Mouse (Mus musculus): ENCODE results near the gene Hrh1.
A peak's percentile ranks its signal among the peaks of the same experiment; 100 is the strongest.

The Hrh1 gene

DNA sequence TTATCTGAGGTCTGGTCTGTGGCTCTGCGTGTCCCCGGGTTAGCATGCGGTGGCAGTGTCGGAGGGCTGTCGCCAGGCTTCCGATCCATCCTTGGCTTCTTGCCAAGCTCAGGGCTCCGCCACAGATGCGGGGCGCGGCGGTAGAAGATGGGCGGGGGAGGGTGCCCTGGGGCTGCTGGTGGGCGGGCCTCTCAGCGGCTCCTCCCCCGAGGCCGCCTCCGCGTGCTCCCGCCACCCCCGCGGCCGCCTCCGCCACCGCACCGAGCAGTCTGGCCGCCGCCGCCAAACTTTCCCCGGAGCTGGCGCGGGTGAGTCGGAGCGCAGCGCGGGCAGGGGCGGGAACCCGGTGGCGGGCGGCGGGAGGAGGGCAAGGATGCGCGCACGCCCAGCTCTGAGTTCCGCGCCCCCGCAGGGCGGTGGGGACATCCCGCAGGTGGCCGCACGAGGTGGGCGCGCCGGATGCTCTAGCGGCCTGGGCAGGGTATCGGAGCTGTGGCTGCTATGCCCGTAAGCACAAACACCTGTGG, at the start of gene Hrh1:
TSS of gene Hrh1 (plus strand) at position 246 of the 527 bp plus-strand sequence.
- DNase-seq = peak; percentile 27 to 62

DNA sequence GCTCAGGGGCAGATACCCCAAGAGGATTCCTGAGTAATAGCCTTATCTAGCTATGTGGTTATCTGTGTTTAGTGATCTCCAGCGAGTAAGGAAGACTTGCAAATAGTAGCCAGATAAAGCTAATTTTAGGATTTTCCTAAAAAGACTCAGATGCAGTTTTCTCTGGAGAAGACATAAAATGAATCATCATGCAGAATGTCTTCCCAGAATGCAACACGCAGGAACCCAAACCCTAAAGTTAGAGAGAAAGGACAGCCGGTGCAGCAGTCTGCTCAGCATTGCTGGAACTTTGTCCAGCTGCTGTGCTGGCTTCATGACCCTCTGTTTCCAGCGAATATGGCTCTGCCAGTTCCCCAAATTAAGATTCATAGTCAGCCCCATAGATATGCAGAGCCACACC, 43.1 kb upstream of the Hrh1 start:
- no peak for DNase-seq

DNA sequence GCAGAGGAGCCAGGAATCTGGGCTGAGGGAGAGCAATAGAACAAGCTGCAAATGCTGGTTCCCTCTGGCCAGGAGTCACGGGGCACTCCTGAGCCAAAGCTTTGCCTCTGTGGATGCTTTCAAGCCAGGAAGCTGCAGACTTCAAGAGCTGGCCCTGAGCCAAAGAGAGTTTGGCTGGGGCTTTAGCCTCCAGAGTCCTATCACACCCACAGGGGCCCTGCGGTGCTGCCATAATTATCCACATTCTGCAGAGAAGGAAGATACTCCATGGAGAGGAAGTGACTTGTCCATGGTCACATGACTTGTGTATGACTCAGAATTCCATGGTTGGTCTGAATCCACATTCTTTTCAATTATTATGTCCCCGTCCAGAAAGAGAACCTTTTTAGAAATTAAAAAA, 39.6 kb upstream of the Hrh1 start:
- peak; percentile 11 to 14 for DNase-seq

DNA sequence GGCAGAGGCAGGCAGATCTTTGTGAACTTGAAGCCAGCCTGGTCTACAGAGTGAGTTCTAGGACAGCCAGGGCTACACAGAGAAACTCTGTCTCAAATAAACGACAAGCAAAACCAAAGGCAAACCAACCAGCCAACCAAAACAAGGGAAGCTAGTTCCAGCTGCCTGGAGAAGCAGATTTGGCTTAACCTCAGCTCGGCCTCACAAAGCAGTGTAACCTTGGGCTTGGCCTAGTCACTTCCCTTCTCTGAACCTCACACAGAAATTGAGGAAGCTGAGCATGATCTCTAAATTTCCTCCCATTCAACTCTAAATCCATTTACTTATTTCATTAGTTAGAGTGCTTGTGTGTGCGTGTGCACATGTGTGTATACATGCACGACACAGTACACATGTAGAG, 35.4 kb upstream of the Hrh1 start:
- DNase-seq = no peak

DNA sequence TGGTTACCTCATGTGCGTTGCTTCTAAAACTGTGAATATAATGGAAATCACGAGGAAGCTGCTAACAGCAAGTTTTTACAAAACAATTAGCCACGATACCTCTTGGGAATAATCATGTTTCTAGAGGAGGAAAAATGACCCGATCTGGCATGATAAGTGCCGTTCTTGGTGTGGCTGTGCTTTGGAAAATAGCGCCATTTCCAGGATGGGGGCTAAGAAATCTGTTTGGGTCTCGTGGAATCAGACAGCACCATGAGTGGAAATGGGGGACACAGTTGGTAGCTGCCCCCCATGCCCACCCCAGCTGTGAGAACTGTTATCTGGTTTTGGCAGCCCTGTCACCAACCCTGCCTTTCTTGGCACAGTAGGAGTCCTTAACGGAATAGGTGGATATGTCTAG, 34.0 kb upstream of the Hrh1 start:
- no peak for DNase-seq

DNA sequence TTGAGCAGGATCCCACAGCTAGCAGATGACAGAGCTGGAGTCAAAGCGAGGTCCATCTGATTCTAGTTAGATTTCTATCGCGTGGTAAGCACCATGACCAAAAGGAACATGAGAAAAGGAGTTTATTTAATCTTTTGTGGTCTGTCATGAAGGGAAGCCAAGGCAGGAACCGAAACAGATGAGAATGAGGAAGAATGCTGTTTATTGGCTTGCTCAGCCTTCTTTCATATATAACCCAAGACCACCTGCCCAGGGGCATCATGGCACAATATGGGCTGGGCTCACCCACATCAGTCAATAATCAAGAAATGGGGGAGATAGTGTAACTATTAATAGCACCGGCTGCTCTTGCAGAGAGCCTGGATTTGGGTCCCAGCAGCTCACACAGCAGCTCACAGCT, 33.0 kb upstream of the Hrh1 start:
- no peak for DNase-seq

DNA sequence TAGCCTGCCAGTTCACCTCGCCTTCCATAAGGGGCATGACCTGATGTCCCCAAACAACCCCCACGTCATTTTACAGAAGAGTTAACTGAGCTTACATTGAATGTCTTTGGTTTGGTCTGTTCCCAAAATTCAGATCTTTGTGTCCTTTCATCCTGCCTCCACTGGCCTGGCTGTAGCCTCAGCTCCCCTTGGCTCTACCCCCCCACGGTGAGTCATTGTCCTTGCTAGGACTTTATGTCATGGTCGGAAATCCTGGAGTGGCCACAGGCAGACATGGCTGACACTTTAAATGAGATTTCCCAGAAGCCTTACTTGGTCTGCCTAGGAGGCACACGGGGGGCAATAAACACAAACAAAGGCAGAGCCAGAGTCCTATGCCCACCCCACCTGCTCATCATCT, 31.5 kb upstream of the Hrh1 start:
- DNase-seq = no peak

DNA sequence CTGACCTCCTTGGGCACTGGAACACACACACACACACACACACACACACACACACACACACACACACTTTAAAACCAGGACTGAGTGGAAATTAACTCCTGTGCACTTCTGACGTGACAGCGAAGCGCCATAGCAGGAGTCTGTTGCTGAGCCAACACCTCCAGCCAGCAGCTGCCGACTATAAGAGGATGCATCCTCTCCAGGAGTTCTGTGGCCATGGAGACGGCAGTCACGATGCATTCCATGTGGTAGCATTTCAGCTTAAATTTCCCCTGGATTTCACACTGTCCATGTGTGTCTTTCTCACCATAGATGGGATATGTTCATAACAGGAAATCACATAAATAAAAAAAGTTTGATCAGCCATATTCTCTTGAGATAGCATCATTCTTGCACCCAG, 30.1 kb upstream of the Hrh1 start:
- DNase-seq = no peak

DNA sequence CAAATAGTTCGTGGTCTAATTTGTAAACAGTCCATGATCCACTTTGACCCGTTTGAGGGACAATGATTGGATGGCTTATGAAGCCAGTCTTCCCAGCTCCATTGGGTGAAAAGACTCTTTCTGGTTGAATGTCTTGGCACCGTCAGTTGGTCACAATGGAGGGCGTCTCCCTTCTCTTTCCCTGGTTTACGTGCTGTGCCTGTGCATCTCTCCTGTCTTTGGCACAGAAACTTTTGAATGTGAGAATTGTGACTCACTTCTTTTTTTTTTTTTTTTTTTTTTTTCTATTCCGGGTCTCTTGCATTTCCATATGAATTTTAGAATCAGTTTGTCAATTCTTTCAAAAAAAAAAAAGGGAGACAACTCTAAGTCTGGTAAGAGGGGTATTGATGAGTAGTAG, 29.5 kb upstream of the Hrh1 start:
- no peak for DNase-seq

DNA sequence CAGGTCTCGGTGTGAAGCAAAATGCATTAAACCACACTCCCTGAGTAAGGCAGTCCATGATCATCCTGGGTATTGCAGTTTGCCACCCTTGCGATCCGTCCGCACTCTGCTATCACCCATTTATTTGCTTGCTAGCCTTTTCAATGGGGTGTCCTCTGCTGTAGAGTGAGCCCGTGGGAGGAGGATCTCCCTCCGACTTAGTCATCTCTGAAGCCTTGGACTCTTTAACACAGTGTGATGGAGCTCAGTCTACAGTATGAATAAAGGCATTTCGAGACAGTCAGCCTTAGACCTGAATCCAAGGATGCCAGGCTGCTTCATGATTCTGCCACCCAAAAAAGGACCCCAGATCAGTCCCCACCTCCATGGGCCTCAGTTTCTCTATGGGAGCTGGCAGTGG, 25.0 kb upstream of the Hrh1 start:
- no peak for DNase-seq

DNA sequence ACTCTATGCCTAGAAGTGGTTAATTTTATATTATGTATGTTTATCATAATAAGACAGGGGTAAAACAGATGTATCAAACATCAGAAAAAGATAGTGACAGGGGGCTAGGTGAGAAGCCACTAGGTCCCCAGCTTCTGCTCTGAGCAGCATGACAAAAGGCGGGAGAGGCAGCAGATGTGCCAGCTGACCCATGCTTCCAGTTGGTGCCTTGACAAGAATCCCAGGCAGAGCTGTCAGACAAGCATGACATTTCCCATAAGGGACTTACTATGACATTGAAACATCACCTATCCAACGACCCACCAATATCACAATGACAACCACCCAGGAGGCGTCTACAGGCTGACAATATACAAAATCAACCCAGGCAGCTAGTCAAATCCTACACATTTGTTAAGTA, 16.9 kb upstream of the Hrh1 start:
- DNase-seq = no peak

DNA sequence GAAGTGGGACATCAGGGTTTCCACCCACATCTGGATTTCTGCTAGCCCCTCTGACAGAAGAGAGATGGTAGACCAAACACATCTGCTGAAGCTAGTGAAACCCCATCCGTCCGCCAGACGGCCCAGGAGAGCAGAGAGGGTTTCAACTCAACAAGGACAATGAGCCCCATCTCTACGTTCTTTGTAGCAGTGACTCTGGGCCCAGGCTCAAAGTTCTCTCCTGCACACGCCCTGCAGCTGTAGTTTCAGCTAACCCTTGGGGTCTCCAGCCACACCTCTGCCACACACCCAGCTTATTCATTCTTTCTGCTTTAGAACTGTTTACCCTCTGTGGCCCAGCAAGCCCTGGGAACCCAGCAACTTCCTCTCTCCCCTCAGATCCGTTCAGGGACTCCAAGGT, 10.4 kb upstream of the Hrh1 start:
- no peak for DNase-seq

DNA sequence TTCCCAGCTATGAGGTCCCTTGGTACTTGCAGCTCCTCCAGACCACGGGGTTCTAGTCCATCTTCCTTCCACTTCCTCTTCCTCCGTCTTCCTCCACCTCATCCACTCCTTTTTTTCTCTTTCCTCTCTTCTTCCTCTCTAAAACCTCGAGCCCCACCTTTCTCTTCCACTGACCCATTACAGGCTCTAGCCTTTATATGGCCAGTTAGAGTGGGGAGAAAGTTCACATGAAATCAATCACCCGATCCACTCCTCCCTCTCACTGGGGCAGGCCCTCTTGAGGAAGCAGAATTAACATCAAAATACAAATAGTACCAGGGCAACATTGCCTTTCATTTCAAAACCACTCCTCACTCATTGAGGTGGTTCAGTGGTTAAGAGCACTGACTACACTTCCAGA, 9.9 kb upstream of the Hrh1 start:
- DNase-seq = no peak

DNA sequence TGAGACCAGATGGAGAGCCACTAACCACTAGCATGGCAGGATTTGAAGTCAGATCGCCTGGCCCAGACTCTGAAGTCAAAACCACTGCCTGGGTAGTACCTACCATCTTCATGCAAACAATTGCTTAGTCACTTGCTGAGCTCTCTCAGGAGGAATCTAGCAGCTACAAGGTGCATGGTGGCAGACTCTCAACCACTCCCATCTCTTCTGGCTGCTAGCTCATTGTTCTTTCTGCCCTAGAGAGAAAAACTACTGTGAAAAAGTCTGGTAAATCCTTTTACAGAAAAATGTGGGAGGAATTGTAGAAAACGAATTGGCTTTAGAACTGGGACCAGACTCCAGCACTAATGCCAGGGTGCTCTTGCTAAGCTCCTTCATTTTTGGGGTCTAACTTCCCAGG, 7.6 kb upstream of the Hrh1 start:
- DNase-seq = no peak

DNA sequence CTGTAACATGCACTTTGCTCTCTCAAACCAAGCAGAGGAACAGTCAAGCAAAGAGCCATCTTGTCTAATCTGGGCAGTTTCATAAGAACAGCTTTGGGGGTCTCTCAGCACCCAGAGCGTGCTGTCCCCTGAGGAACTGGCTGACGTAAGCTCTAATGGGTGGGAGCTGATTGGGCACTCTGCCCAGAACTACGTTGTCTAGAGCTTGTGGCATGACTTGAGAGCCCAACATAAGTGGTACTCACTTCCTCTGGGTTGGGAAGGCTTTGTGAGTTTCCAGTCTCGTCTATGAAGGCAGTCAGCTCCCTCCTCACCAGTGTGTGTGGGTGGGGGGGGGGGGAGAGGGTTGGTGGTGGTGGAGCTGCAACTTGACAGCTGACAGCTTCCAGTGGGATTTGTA, 2.8 kb upstream of the Hrh1 start:
- no peak for DNase-seq

DNA sequence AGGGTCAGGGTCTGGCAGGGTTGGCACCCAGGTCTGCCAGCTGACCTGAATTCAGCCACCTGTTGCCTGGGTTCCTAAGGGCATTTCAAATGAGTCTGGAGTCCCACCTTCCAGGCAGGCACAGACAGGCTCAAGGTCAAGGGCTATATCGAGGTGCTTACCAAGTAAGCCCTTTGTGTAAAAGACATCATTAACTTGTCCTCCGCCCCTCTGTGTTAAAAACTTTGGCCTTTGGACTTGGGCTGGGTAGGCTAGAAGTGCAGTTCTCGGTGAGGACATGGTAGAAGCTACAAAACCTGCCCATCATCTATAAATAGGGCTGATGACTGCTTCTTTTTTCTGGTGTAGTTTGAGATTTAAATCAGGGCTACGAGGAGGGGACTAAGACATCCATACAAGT, 1.1 kb upstream of the Hrh1 start:
- DNase-seq = peak; percentile 30 to 33

DNA sequence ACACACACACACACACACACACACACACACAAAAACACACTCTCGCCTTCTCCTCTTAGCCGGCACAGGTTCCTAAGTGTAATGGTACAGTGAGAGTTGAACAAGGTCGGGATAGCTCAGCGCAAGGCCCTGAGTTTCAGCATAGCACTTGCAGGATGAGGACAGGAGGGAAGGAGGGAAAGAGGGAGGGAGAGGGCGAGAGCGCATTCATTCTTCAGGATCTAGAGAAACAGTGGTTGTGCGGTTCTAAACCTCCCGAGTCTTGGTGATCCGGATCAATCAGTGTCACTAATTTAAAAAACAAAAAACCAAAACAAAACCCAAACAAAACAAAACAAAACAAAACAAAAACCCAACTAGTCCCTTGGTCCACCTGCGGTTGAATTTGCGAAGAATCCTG, 456 bp upstream of the Hrh1 start:
- no peak for DNase-seq

DNA sequence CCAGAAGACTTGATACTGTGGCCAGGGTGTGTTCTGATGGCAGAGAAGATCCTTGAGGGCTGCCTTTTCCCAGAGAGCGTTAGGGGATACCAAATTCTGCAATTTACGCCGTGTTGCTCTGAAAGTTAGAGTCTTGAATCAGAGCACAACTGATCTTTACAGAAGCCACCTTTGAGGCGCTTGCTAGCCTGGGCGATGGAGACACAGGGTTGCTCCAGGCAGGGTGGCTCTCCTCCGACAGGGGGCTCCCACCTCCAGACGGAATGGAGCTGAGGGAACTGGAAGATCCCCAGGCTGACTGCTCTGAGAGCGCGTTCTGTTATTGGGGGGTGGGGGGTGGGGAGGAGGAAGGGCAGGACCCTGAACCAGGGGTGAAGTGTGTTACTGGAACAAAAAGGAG, 890 bp downstream of the Hrh1 start:
- peak; percentile 19 to 60 for DNase-seq

DNA sequence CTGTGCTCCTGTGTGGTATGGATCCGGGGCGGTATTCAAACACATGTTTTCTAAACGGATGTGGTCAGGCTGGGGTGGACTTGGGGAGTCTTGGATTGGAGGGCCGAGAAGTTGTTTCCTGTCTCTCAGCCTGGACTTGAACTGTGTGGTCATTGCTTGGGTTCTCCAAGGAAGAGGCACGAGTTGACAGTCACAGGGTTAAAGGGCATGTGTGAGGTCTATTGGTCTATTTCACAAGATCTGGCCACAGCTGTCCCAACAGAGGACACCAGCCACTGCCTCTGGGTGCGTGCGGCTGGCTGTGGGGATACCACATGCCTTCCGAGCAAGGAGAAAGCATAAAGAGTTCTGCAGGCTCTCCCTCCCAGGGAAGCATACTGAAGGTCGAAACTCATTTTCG, 2.7 kb downstream of the Hrh1 start:
- no peak for DNase-seq

DNA sequence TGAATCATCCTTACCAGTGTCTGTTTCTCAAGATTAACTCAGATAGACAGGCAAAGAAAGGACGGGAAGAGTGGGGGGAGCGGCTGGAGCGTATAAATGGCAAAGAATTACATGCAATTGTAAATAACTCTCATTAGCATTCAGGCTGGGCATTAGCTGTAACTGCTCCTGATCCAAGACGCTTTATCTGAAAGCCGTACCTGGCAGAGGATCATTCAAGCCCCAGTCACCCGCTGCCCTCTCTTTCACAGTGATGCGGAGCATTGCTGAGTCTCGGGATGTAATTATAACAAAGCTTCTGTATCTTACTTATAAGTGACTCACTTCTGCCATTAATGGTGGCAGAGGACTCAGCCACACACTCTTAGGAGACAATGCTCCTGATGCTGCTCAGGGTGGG, 3.1 kb downstream of the Hrh1 start:
- no peak for DNase-seq

DNA sequence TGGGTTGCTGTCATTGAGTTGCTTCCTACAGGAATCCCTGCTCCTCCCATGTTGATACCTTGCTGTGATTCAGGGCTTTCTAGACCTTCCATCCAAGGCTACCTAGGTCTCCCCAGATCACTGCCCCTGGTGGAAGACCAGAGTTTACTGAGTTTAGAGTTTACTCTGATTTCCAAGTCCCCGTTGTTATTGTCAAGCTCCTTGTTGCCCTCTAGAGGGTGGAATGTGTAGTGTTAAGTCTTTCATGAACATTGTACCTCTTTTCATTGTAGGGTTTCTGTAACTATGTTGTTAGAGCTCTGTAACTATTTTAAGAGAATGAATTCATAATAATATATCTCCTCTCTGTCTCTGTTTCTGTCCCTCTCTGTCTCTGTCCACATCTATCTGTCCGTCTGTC, 4.4 kb downstream of the Hrh1 start:
- DNase-seq = no peak

DNA sequence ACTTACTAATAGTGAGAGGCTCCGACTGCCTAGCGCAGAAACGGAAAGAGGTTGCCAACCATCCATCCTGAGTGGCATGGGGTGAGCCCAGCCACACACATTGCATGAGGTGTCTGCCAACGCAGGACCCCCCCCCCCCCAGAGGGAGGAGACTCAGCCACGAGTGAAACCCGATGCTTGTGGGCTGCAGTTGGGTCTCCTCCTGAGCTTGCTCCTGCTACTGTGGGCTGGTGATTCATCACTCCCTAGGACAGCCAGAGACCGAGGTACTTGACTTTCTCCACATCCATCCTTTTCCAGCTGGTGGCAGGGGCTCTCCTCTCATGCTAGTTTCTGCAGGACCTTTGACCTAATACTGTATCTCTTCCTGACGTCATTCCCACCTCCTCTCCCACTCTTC, 5.9 kb downstream of the Hrh1 start:
- no peak for DNase-seq

DNA sequence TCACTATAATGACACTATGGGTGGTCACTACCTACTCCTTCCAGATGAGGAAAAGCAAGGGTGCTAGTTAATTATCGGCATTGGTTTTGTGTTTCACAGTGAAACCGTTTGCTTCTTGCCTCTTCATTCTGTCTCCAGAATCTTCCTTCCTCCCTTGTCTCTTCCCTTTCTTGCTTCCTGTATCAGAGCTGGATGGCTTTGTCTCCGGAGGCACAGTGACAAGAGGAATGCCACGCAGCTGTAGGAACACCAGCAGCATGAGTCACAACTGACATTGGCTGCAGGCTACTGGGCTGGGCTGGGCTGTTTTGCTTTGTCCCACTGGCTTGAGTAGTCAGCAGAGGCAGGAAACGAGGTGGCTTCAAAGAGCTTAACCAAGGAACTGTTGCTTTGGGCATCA, 6.4 kb downstream of the Hrh1 start:
- peak in 1 of 2 experiments; percentile 13 for DNase-seq

DNA sequence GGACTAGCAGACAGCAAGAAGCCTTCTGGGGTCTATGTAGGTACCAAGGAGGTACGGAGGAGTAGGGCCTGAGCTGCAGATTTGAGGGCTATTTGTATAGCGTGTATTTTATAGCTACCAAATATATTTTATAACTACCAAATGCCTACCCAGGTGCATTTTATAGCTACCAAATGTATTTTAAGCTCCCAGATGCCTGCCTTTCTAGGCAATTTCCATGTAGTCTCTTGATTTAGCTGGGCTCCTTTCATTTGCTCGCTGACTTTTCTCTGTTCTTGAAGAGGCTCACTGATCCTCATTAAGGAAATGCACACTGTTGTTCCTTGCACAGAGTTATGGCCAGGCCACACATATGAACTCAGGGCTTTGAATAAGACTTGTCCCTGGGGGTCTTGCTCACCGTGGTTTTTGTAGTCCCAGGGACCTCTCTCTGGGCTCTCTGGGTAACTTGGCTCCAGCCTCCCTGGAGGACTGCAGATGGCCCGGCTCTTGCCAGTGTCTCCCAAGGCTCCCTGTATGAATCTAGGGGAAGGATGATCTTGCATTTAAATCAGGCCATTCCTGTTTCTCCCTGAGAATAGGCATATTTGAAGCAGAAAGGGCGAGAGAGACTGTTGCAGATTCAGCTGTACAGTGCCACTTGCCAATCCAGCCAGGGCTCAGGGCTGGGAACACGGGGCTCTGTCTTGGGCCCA, 7.2 kb downstream of the Hrh1 start:
- no peak for DNase-seq

DNA sequence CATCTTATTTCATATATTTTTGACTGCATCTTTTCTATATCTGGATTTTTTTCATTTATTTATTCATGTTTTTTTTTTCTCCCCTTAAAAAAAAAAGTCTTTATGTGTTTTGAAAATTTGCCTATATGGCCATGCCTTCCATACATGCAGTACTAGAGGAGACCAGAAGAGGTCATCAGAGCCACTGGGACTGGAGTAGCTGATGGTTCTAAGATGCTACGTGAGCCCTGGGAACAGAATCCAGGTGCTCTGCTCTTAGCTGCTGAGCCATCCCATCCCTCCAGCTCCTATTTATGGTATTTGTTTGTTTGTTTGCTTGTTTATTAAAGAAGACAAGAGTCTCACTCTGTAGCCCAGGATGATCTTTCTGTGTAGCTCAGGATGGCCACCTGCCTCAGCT, 8.9 kb downstream of the Hrh1 start:
- DNase-seq = peak in 1 of 2 experiments; percentile 43

Measured in kidney, postnatal 36 days (tissue).